ENCODE assay signal across 26 mouse cellular contexts in genomic region chr19:51340491-51340890, GRCm38 (mm10).
"Had no signal": no experiment of that assay in that cellular context is flagged by ENCODE, and none has a peak within 500 bp of the region (broad histone marks: within the 10 kb centered on the region; RNA-seq: fewer than 3 reads in every experiment).

No protein-coding gene starts in this region.

- DNase-seq: gastrocnemius, postnatal 14 days; gastrocnemius, postnatal 36 days; heart, adult 11 months; heart, adult 2 months; heart, postnatal 14 days; heart, postnatal 36 days; kidney, adult 11 months; kidney, adult 2 months; kidney, adult 9 months; kidney, postnatal 14 days; kidney, postnatal 36 days; layer of hippocampus, adult 9-11 months; layer of hippocampus, postnatal 36 days; left cerebral cortex, postnatal 4 days had no signal

- H3K4me1 ChIP-seq: heart, embryonic 13.5 days; heart, embryonic 15.5 days; hindbrain, embryonic 13.5 days; hindbrain, embryonic 15.5 days; kidney, embryonic 15.5 days; limb, embryonic 13.5 days; limb, embryonic 15.5 days; liver, embryonic 12.5 days had no signal

- H3K27ac ChIP-seq: heart, adult 2 months; heart, embryonic 13.5 days; heart, embryonic 15.5 days; hindbrain, embryonic 13.5 days; hindbrain, embryonic 15.5 days; hindbrain, postnatal 0 days; kidney, embryonic 15.5 days; kidney, postnatal 0 days; limb, embryonic 13.5 days; limb, embryonic 15.5 days; liver, embryonic 12.5 days; liver, embryonic 14.5 days had no signal

- H3K4me3 ChIP-seq: heart, adult 2 months; heart, embryonic 13.5 days; heart, embryonic 15.5 days; hindbrain, embryonic 13.5 days; hindbrain, embryonic 15.5 days; kidney, embryonic 15.5 days; limb, embryonic 13.5 days; limb, embryonic 15.5 days; liver, embryonic 12.5 days had no signal

- H3K27me3 ChIP-seq: heart, embryonic 13.5 days; heart, embryonic 15.5 days; hindbrain, embryonic 13.5 days; hindbrain, embryonic 15.5 days; kidney, embryonic 15.5 days; limb, embryonic 13.5 days; limb, embryonic 15.5 days; liver, embryonic 12.5 days had no signal

- ATAC-seq: hindbrain, postnatal 0 days; intestine, embryonic 16.5 days; liver, embryonic 12.5 days had no signal
